Mouse (Mus musculus): ENCODE data around the gene Tent5b. TPM values are rescaled to one million over a fixed set of nuclear protein-coding genes. Genes with fewer than 3 reads are reported as not detected.

Gene Tent5b
- polyA plus RNA-seq (2016; fragmentation: Nextera tagmentation; extraction: Ambion mirVana): 0.71 and 1.2 TPM in 2 replicates

- 3% methylated on average over 29 of the region's 29 CpGs for WGBS
- H3K27ac ChIP-seq: peak within 1 kb of the TSS; percentile 76
- peaks cover 81% of the 10 kb centered on the region for H3K27me3 ChIP-seq (ENCODE audit: poor library complexity, severe bottlenecking)
These were observed at the start of gene Tent5b for GRCm38 (mm10) chr4:133479458-133480184. Gene Tent5b (plus strand): TSS chr4:133480132.

GRCm38 (mm10) chr4:133431508-133431907 is 48.4 kb upstream of the Tent5b start:
- Histone ChIP-seq H3K4me3 (no peak overlapping the region), H3K27ac (0 out of 2 replicates have a peak overlapping the region, but pooled peaks have one; percentile 69), H3K27me3 (ENCODE audit: poor library complexity, severe bottlenecking) (no peaks in the 10 kb centered on the region; the same call in 1 of the 2 replicates), H3K9me3 (no peaks in the 10 kb centered on the region), H3K36me3 (replicated peaks) (no peaks in the 10 kb centered on the region), H3K4me1 (peaks cover 28% of the 10 kb centered on the region)
- no peak for DNase-seq (ENCODE audit: extremely low spot score, low spot score)
- 69% methylated on average over 6 of the region's 6 CpGs for WGBS

More at GRCm38 (mm10) chr4:133479458-133480184, at the start of gene Tent5b:
- no peaks in the 10 kb centered on the region for H3K9me3 ChIP-seq
- H3K36me3 ChIP-seq (replicated peaks): no peaks in the 10 kb centered on the region
- H3K4me1 ChIP-seq: peaks cover 25% of the 10 kb centered on the region
- DNase-seq (ENCODE audit: extremely low spot score, low spot score): peak; percentile 100
- H3K4me3 ChIP-seq: peak within 1 kb of the TSS; percentile 58

GRCm38 (mm10) chr4:133432560-133433171 is 47.3 kb upstream of the Tent5b start:
- peaks cover 21% of the 10 kb centered on the region for H3K4me1 ChIP-seq
- no peaks in the 10 kb centered on the region for H3K36me3 ChIP-seq (replicated peaks)
- peak overlapping the region; percentile 31 for H3K4me3 ChIP-seq
- no peaks in the 10 kb centered on the region; the same call in 1 of the 2 replicates for H3K27me3 ChIP-seq (ENCODE audit: poor library complexity, severe bottlenecking)
- WGBS: 40% methylated on average over 17 of the region's 17 CpGs
- no peaks in the 10 kb centered on the region for H3K9me3 ChIP-seq
- DNase-seq (ENCODE audit: extremely low spot score, low spot score): no peak
- peak overlapping the region; percentile 69; the same call in 1 of the 2 replicates for H3K27ac ChIP-seq

GRCm38 (mm10) chr4:133435921-133436320 is 44.0 kb upstream of the Tent5b start:
- DNase-seq (ENCODE audit: extremely low spot score, low spot score): no peak
- WGBS: 93% methylated on average over 11 of the region's 11 CpGs
- Histone ChIP-seq H3K4me3 (no peak overlapping the region), H3K4me1 (peaks cover 51% of the 10 kb centered on the region), H3K36me3 (replicated peaks) (no peaks in the 10 kb centered on the region), H3K27me3 (ENCODE audit: poor library complexity, severe bottlenecking) (peaks cover 11% of the 10 kb centered on the region), H3K27ac (no peak overlapping the region), H3K9me3 (no peaks in the 10 kb centered on the region)

- H3K36me3 ChIP-seq (replicated peaks): no peaks in the 10 kb centered on the region
- no peaks in the 10 kb centered on the region for H3K9me3 ChIP-seq
- peak overlapping the region; percentile 89 for H3K27ac ChIP-seq
- H3K27me3 ChIP-seq (ENCODE audit: poor library complexity, severe bottlenecking): peaks cover 11% of the 10 kb centered on the region
- 12% methylated on average over 17 of the region's 17 CpGs for WGBS
- H3K4me3 ChIP-seq: peak overlapping the region; percentile 46
- H3K4me1 ChIP-seq: peaks cover 60% of the 10 kb centered on the region
- peak; percentile 74 for DNase-seq (ENCODE audit: extremely low spot score, low spot score)
These were observed 40.2 kb upstream of the Tent5b start for GRCm38 (mm10) chr4:133439460-133440376.

GRCm38 (mm10) chr4:133440377-133440795 is 39.5 kb upstream of the Tent5b start:
- DNase-seq (ENCODE audit: extremely low spot score, low spot score): peak; percentile 48
- peaks cover 11% of the 10 kb centered on the region for H3K27me3 ChIP-seq (ENCODE audit: poor library complexity, severe bottlenecking)
- peak overlapping the region; percentile 46 for H3K4me3 ChIP-seq
- peaks cover 60% of the 10 kb centered on the region for H3K4me1 ChIP-seq
- H3K27ac ChIP-seq: peak overlapping the region; percentile 89
- H3K9me3 ChIP-seq: no peaks in the 10 kb centered on the region
- WGBS: 9% methylated on average over 6 of the region's 6 CpGs
- no peaks in the 10 kb centered on the region for H3K36me3 ChIP-seq (replicated peaks)

- Histone ChIP-seq H3K4me3 (no peak overlapping the region), H3K27me3 (ENCODE audit: poor library complexity, severe bottlenecking) (peaks cover 11% of the 10 kb centered on the region), H3K36me3 (replicated peaks) (no peaks in the 10 kb centered on the region), H3K4me1 (peaks cover 60% of the 10 kb centered on the region), H3K27ac (0 out of 2 replicates have a peak overlapping the region, but pooled peaks have one; percentile 22), H3K9me3 (no peaks in the 10 kb centered on the region)
- DNase-seq (ENCODE audit: extremely low spot score, low spot score): no peak
- WGBS: 54% methylated on average over 3 of the region's 3 CpGs
These were observed 37.7 kb upstream of the Tent5b start for GRCm38 (mm10) chr4:133442194-133442593.

- H3K4me3 ChIP-seq: no peak overlapping the region
- no peak for DNase-seq (ENCODE audit: extremely low spot score, low spot score)
- peaks cover 63% of the 10 kb centered on the region for H3K4me1 ChIP-seq
- H3K36me3 ChIP-seq (replicated peaks): no peaks in the 10 kb centered on the region
- H3K27ac ChIP-seq: peak overlapping the region; percentile 78
- H3K27me3 ChIP-seq (ENCODE audit: poor library complexity, severe bottlenecking): peaks cover 14% of the 10 kb centered on the region
- WGBS: 44% methylated on average over 5 of the region's 5 CpGs
- H3K9me3 ChIP-seq: no peaks in the 10 kb centered on the region
These were observed 36.8 kb upstream of the Tent5b start for GRCm38 (mm10) chr4:133443085-133443484.

GRCm38 (mm10) chr4:133445727-133446126 is 34.2 kb upstream of the Tent5b start:
- DNase-seq (ENCODE audit: extremely low spot score, low spot score): no peak
- 92% methylated on average over 5 of the region's 5 CpGs for WGBS
- Histone ChIP-seq H3K9me3 (no peaks in the 10 kb centered on the region), H3K4me3 (no peak overlapping the region), H3K4me1 (peaks cover 53% of the 10 kb centered on the region), H3K36me3 (replicated peaks) (no peaks in the 10 kb centered on the region), H3K27ac (no peak overlapping the region), H3K27me3 (ENCODE audit: poor library complexity, severe bottlenecking) (0 out of 2 replicates have a peak, but pooled peaks cover 12% of the 10 kb centered on the region)

- Histone ChIP-seq H3K36me3 (replicated peaks) (no peaks in the 10 kb centered on the region), H3K4me1 (peaks cover 36% of the 10 kb centered on the region), H3K27me3 (ENCODE audit: poor library complexity, severe bottlenecking) (0 out of 2 replicates have a peak, but pooled peaks cover 12% of the 10 kb centered on the region), H3K4me3 (no peak overlapping the region), H3K27ac (no peak overlapping the region), H3K9me3 (no peaks in the 10 kb centered on the region)
- no peak for DNase-seq (ENCODE audit: extremely low spot score, low spot score)
- WGBS: 59% methylated on average over 5 of the region's 5 CpGs
These were observed 32.6 kb upstream of the Tent5b start for GRCm38 (mm10) chr4:133447366-133447765.

- no peak for DNase-seq (ENCODE audit: extremely low spot score, low spot score)
- Histone ChIP-seq H3K9me3 (no peaks in the 10 kb centered on the region), H3K36me3 (replicated peaks) (no peaks in the 10 kb centered on the region), H3K27ac (no peak overlapping the region), H3K27me3 (ENCODE audit: poor library complexity, severe bottlenecking) (0 out of 2 replicates have a peak, but pooled peaks cover 12% of the 10 kb centered on the region), H3K4me1 (peaks cover 32% of the 10 kb centered on the region), H3K4me3 (no peak overlapping the region)
- WGBS: 82% methylated on average over 11 of the region's 11 CpGs
These were observed 32.0 kb upstream of the Tent5b start for GRCm38 (mm10) chr4:133447967-133448366.

- Histone ChIP-seq H3K36me3 (replicated peaks) (no peaks in the 10 kb centered on the region), H3K4me1 (peaks cover 25% of the 10 kb centered on the region), H3K4me3 (no peak overlapping the region), H3K9me3 (no peaks in the 10 kb centered on the region), H3K27ac (no peak overlapping the region), H3K27me3 (ENCODE audit: poor library complexity, severe bottlenecking) (0 out of 2 replicates have a peak, but pooled peaks cover 12% of the 10 kb centered on the region)
- WGBS: 82% methylated on average over 8 of the region's 8 CpGs
- DNase-seq (ENCODE audit: extremely low spot score, low spot score): no peak
These were observed 31.1 kb upstream of the Tent5b start for GRCm38 (mm10) chr4:133448708-133449388.

Measured in forebrain, embryonic 10.5 days (tissue).